Mouse (Mus musculus): ENCODE measurements around the gene Erich2.
"Not testable (repeated sequence)": the region's sequence is repeated elsewhere in the genome, so short reads cannot be mapped to it uniquely, and the experiment has no call there.

Erich2 gene

GRCm38 (mm10) chr2:70508496-70508895 is at the start of gene Erich2:
Gene Erich2, plus strand, starts transcription at chr2:70508819.
- no peak for DNase-seq (ENCODE audit: low read depth)

GRCm38 (mm10) chr2:70463606-70464005 is 45.0 kb upstream of the Erich2 start:
- no peak for DNase-seq (ENCODE audit: low read depth)

- DNase-seq (ENCODE audit: low read depth), result no peak
Observed at GRCm38 (mm10) chr2:70471136-70471535, 37.5 kb upstream of the Erich2 start.

- DNase-seq (ENCODE audit: low read depth), result no peak
Observed at GRCm38 (mm10) chr2:70471861-70472620, 36.6 kb upstream of the Erich2 start.

GRCm38 (mm10) chr2:70497715-70498318 is 10.8 kb upstream of the Erich2 start:
- no peak for DNase-seq (ENCODE audit: low read depth)

- DNase-seq (ENCODE audit: low read depth), result no peak
Observed at GRCm38 (mm10) chr2:70503436-70503835, 5.2 kb upstream of the Erich2 start.

- DNase-seq (ENCODE audit: low read depth), result no peak
Observed at GRCm38 (mm10) chr2:70505229-70505628, 3.4 kb upstream of the Erich2 start.

- DNase-seq (ENCODE audit: low read depth), result no peak
Observed at GRCm38 (mm10) chr2:70505896-70506295, 2.7 kb upstream of the Erich2 start.

GRCm38 (mm10) chr2:70506372-70506771 is 2.2 kb upstream of the Erich2 start:
- no peak for DNase-seq (ENCODE audit: low read depth)

GRCm38 (mm10) chr2:70509021-70509632 is 508 bp downstream of the Erich2 start:
- DNase-seq (ENCODE audit: low read depth), result no peak

GRCm38 (mm10) chr2:70538283-70538682 is 29.7 kb downstream of the Erich2 start:
- not testable (repeated sequence) for DNase-seq (ENCODE audit: low read depth)

- no peak for DNase-seq (ENCODE audit: low read depth)
Observed at GRCm38 (mm10) chr2:70550671-70551070, 42.1 kb downstream of the Erich2 start.

- DNase-seq (ENCODE audit: low read depth), result no peak
Observed at GRCm38 (mm10) chr2:70551446-70551845, 42.8 kb downstream of the Erich2 start.

- no peak for DNase-seq (ENCODE audit: low read depth)
Observed at GRCm38 (mm10) chr2:70552067-70552598, 43.5 kb downstream of the Erich2 start.

GRCm38 (mm10) chr2:70552772-70553171 is 44.2 kb downstream of the Erich2 start, which contains the start of gene Gad1:
Gene Gad1, plus strand, starts transcription at chr2:70553072.
- DNase-seq (ENCODE audit: low read depth), result no peak

- no peak for DNase-seq (ENCODE audit: low read depth)
Observed at GRCm38 (mm10) chr2:70553826-70554225, 45.2 kb downstream of the Erich2 start.

- peak; percentile 72 for DNase-seq (ENCODE audit: low read depth)
Observed at GRCm38 (mm10) chr2:70558112-70558842, 49.7 kb downstream of the Erich2 start.

GRCm38 (mm10) chr2:70558843-70559451 is 50.3 kb downstream of the Erich2 start:
- DNase-seq (ENCODE audit: low read depth), result no peak

GRCm38 (mm10) chr2:70559520-70559919 is 50.9 kb downstream of the Erich2 start:
- peak; percentile 68 for DNase-seq (ENCODE audit: low read depth)

GRCm38 (mm10) chr2:70561077-70561795 is 52.6 kb downstream of the Erich2 start:
- DNase-seq (ENCODE audit: low read depth), result no peak

GRCm38 (mm10) chr2:70562011-70562491 is 53.4 kb downstream of the Erich2 start:
- no peak for DNase-seq (ENCODE audit: low read depth)

Measured in c-Kit-positive CD71-positive TER-119-negative erythroid progenitor cells, embryonic 14.5 days (primary cell).